Mouse (Mus musculus): ENCODE measurements around the gene BC029722. TPM values are rescaled to one million over a fixed set of nuclear protein-coding genes. Genes with fewer than 3 reads are reported as not detected.

Gene BC029722
- total RNA-seq, 1 experiment = 7.0 TPM

- no peak overlapping the region for H3K27ac ChIP-seq (ENCODE audit: insufficient read depth, low read depth, low read length, poor library complexity, severe bottlenecking)
- H3K9ac ChIP-seq (ENCODE audit: insufficient read depth, low read depth, low read length, poor library complexity, severe bottlenecking) = no peak overlapping the region; the same call in 1 of the 2 replicates
- H3K9me3 ChIP-seq (ENCODE audit: control insufficient read depth, insufficient read depth, low read depth, low read length) = no peaks in the 10 kb centered on the region
- no peak for DNase-seq (ENCODE audit: low read depth, low spot score)
- H3K4me3 ChIP-seq (ENCODE audit: insufficient read depth in 1 of 2, low read depth in 1 of 2, low read length in 2 of 2, poor library complexity in 1 of 2, severe bottlenecking in 1 of 2) = no peak overlapping the region
- peaks cover 21% of the 10 kb centered on the region for H3K36me3 ChIP-seq (ENCODE audit: control insufficient read depth, insufficient read depth, low read length, poor library complexity, severe bottlenecking)
- in situ Hi-C loops (cut with MboI; ENCODE audit: low sequenced_read_pairs in 2 of 2, unreplicated experiment in 2 of 2) = no loop called here
- H3K4me1 ChIP-seq (ENCODE audit: control insufficient read depth in 2 of 2, insufficient read depth in 2 of 2, low read length in 2 of 2, poor library complexity in 1 of 2) = peaks cover 0 to 2% of the 10 kb centered on the region in 2 experiments; a peak in 1 of 4 replicates
- TF ChIP-seq MAFK (IDR thresholded peaks at IDR 0.05; ENCODE audit: insufficient read depth, low read depth, low read length) (no peak), HCFC1 (IDR thresholded peaks at IDR 0.05; ENCODE audit: borderline replicate concordance, insufficient read depth, low read length) (no peak), ZNF384 (IDR thresholded peaks at IDR 0.05; ENCODE audit: low read depth, low read length) (no peak), CHD2 (IDR thresholded peaks at IDR 0.05; ENCODE audit: low read depth, low read length) (no peak), ZC3H11A (IDR thresholded peaks at IDR 0.05; ENCODE audit: borderline replicate concordance, low read depth, low read length) (no peak)
These were observed 1.7 kb downstream of the BC029722 start for GRCm38 (mm10) chr2:155817301-155818245.

GRCm38 (mm10) chr2:155816179-155816578, 3.0 kb downstream of the BC029722 start:
- TF ChIP-seq ZNF384 (IDR thresholded peaks at IDR 0.05; ENCODE audit: low read depth, low read length) = no peak
- TF ChIP-seq MAFK (IDR thresholded peaks at IDR 0.05; ENCODE audit: insufficient read depth, low read depth, low read length) = no peak
- TF ChIP-seq CHD2 (IDR thresholded peaks at IDR 0.05; ENCODE audit: low read depth, low read length) = no peak
- H3K27ac ChIP-seq (ENCODE audit: insufficient read depth, low read depth, low read length, poor library complexity, severe bottlenecking) = no peak overlapping the region

GRCm38 (mm10) chr2:155814829-155815228, 4.4 kb downstream of the BC029722 start:
- no peak overlapping the region for H3K27ac ChIP-seq (ENCODE audit: insufficient read depth, low read depth, low read length, poor library complexity, severe bottlenecking)
- no peaks in the 10 kb centered on the region for H3K9me3 ChIP-seq (ENCODE audit: control insufficient read depth, insufficient read depth, low read depth, low read length)
- no peak for DNase-seq (ENCODE audit: low read depth, low spot score)
- TF ChIP-seq HCFC1 (IDR thresholded peaks at IDR 0.05; ENCODE audit: borderline replicate concordance, insufficient read depth, low read length) = no peak
- no peak for TF ChIP-seq MAFK (IDR thresholded peaks at IDR 0.05; ENCODE audit: insufficient read depth, low read depth, low read length)
- TF ChIP-seq ZNF384 (IDR thresholded peaks at IDR 0.05; ENCODE audit: low read depth, low read length) = no peak
- TF ChIP-seq CHD2 (IDR thresholded peaks at IDR 0.05; ENCODE audit: low read depth, low read length) = no peak
- no peak for TF ChIP-seq ZC3H11A (IDR thresholded peaks at IDR 0.05; ENCODE audit: borderline replicate concordance, low read depth, low read length)
- in situ Hi-C loops (cut with MboI; ENCODE audit: low sequenced_read_pairs in 2 of 2, unreplicated experiment in 2 of 2) = no loop called here
- H3K4me1 ChIP-seq (ENCODE audit: control insufficient read depth in 2 of 2, insufficient read depth in 2 of 2, low read length in 2 of 2, poor library complexity in 1 of 2) = peaks cover 0 to 6% of the 10 kb centered on the region in 2 experiments; a peak in 1 of 4 replicates
- peaks cover 3% of the 10 kb centered on the region; the same call in 1 of the 2 replicates for H3K36me3 ChIP-seq (ENCODE audit: control insufficient read depth, insufficient read depth, low read length, poor library complexity, severe bottlenecking)
- H3K9ac ChIP-seq (ENCODE audit: insufficient read depth, low read depth, low read length, poor library complexity, severe bottlenecking) = no peak overlapping the region
- H3K4me3 ChIP-seq (ENCODE audit: insufficient read depth in 1 of 2, low read depth in 1 of 2, low read length in 2 of 2, poor library complexity in 1 of 2, severe bottlenecking in 1 of 2) = no peak overlapping the region

More at GRCm38 (mm10) chr2:155816179-155816578, 3.0 kb downstream of the BC029722 start:
- Histone ChIP-seq H3K9me3 (ENCODE audit: control insufficient read depth, insufficient read depth, low read depth, low read length) (no peaks in the 10 kb centered on the region), H3K36me3 (ENCODE audit: control insufficient read depth, insufficient read depth, low read length, poor library complexity, severe bottlenecking) (peaks cover 10% of the 10 kb centered on the region), H3K9ac (ENCODE audit: insufficient read depth, low read depth, low read length, poor library complexity, severe bottlenecking) (no peak overlapping the region), H3K4me3 (ENCODE audit: insufficient read depth in 1 of 2, low read depth in 1 of 2, low read length in 2 of 2, poor library complexity in 1 of 2, severe bottlenecking in 1 of 2) (no peak overlapping the region), H3K4me1 (ENCODE audit: control insufficient read depth in 2 of 2, insufficient read depth in 2 of 2, low read length in 2 of 2, poor library complexity in 1 of 2) (peaks cover 0 to 6% of the 10 kb centered on the region in 2 experiments; a peak in 1 of 4 replicates)
- in situ Hi-C loops (cut with MboI; ENCODE audit: low sequenced_read_pairs in 2 of 2, unreplicated experiment in 2 of 2) = no loop called here
- no peak for DNase-seq (ENCODE audit: low read depth, low spot score)

- in situ Hi-C loops (cut with MboI; ENCODE audit: low sequenced_read_pairs in 2 of 2, unreplicated experiment in 2 of 2) = no loop called here
- H3K4me3 ChIP-seq (ENCODE audit: insufficient read depth in 1 of 2, low read depth in 1 of 2, low read length in 2 of 2, poor library complexity in 1 of 2, severe bottlenecking in 1 of 2) = no peak overlapping the region
- peaks cover 0 to 6% of the 10 kb centered on the region in 2 experiments; a peak in 1 of 4 replicates for H3K4me1 ChIP-seq (ENCODE audit: control insufficient read depth in 2 of 2, insufficient read depth in 2 of 2, low read length in 2 of 2, poor library complexity in 1 of 2)
- H3K9me3 ChIP-seq (ENCODE audit: control insufficient read depth, insufficient read depth, low read depth, low read length) = no peaks in the 10 kb centered on the region
- no peak overlapping the region for H3K9ac ChIP-seq (ENCODE audit: insufficient read depth, low read depth, low read length, poor library complexity, severe bottlenecking)
- no peak for TF ChIP-seq ZC3H11A (IDR thresholded peaks at IDR 0.05; ENCODE audit: borderline replicate concordance, low read depth, low read length)
- TF ChIP-seq CHD2 (IDR thresholded peaks at IDR 0.05; ENCODE audit: low read depth, low read length) = no peak
- no peak for TF ChIP-seq MAFK (IDR thresholded peaks at IDR 0.05; ENCODE audit: insufficient read depth, low read depth, low read length)
- TF ChIP-seq HCFC1 (IDR thresholded peaks at IDR 0.05; ENCODE audit: borderline replicate concordance, insufficient read depth, low read length) = no peak
- TF ChIP-seq ZNF384 (IDR thresholded peaks at IDR 0.05; ENCODE audit: low read depth, low read length) = no peak
- no peak overlapping the region for H3K27ac ChIP-seq (ENCODE audit: insufficient read depth, low read depth, low read length, poor library complexity, severe bottlenecking)
- H3K36me3 ChIP-seq (ENCODE audit: control insufficient read depth, insufficient read depth, low read length, poor library complexity, severe bottlenecking) = no peaks in the 10 kb centered on the region
- DNase-seq (ENCODE audit: low read depth, low spot score) = no peak
These were observed 6.6 kb downstream of the BC029722 start for GRCm38 (mm10) chr2:155812637-155813036.
